ENCODE assay signal across 8 mouse cellular contexts in the genomic region with DNA sequence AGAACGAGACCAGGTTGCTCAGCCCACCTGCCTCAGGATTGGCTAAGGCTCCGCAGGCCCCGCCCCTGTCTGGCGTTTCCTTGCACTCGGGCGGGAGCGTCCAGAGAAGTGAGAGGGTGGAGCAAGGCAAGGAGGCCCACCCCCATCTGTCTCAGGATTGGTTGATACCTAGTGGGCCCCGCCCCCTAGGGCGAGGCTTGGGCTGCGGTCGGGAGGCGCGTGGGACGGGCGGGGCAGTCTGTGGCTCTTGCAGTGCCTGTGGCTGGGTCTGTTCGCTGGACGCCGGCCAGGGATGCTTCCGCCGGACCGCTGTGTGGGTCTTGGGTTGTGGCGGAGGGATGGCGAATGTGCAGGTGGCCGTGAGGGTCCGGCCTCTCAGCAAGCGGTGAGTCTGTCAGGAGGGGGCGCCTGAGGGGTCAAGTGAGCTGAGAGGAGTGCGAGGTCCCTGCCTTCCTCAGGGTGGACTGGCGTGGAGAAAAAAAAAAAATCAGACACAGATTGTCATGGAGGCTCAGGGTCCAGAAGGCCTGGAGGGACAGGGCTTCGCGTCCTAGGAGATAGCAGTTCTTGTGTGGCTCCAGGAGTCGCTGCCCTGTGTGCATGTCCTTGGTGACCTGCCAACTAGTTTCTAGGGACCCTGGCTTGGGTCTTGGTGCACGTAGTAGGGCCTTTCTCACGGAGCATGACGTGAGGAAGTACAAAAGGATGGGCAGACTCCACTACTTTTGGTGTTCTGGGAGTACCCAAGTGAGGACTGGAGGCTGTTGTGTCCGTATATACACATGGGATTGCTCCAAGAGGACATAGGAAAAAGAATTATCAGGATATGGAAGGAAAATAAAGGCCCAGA. TPM values are rescaled to one million over a fixed set of nuclear protein-coding genes. Genes with fewer than 3 reads are reported as not detected.
DNase-seq lines count a peak whose midpoint lies in the region; ATAC-seq and TF ChIP-seq lines count a peak whose summit lies in the region.

A gene (plus strand): TSS at position 236 of the 850 bp plus-strand sequence.

- H3K4me2 ChIP-seq in forebrain, embryonic 13.5 days: peak within 1 kb of the TSS; percentile 72
- peak within 1 kb of the TSS; percentile 86 for H3K4me2 ChIP-seq in liver, postnatal 0 days (ENCODE audit: low read depth, low read length)
- peak within 1 kb of the TSS; percentile 53 for H3K4me2 ChIP-seq in neural tube, embryonic 14.5 days (ENCODE audit: low read depth, low read length)

- H3K36me3 ChIP-seq in ES-Bruce4 (ENCODE audit: control insufficient read depth, insufficient read depth, low read length, poor library complexity, severe bottlenecking): no peaks in the 10 kb centered on the region; the same call in 1 of the 2 replicates
- no peaks in the 10 kb centered on the region for H3K36me3 ChIP-seq in forebrain, embryonic 13.5 days (ENCODE audit: poor library complexity, severe bottlenecking)
- H3K36me3 ChIP-seq in liver, postnatal 0 days (replicated peaks; ENCODE audit: insufficient read depth, low read length): no peaks in the 10 kb centered on the region; the same call in 1 of the 2 replicates
- no peaks in the 10 kb centered on the region for H3K36me3 ChIP-seq in neural tube, embryonic 14.5 days (ENCODE audit: control insufficient read depth, insufficient read depth, low read length)

- peak within 1 kb of the TSS; percentile 68 for H3K9ac ChIP-seq in ES-Bruce4 (ENCODE audit: low read depth, poor library complexity, severe bottlenecking)
- peak within 1 kb of the TSS; percentile 70 for H3K9ac ChIP-seq in forebrain, embryonic 13.5 days
- peak within 1 kb of the TSS; percentile 70 for H3K9ac ChIP-seq in liver, postnatal 0 days (replicated peaks)
- peak within 1 kb of the TSS; percentile 53 for H3K9ac ChIP-seq in neural tube, embryonic 14.5 days (replicated peaks; ENCODE audit: low read depth, low read length)

- H3K27ac ChIP-seq in ES-Bruce4 (ENCODE audit: insufficient read depth, low read length): no peak within 1 kb of the TSS
- peak within 1 kb of the TSS; percentile 1; the same call in 1 of the 2 replicates for H3K27ac ChIP-seq in forebrain, embryonic 13.5 days
- H3K27ac ChIP-seq in liver, postnatal 0 days (ENCODE audit: low read depth): peak within 1 kb of the TSS; percentile 48; the same call in 1 of the 2 replicates
- H3K27ac ChIP-seq in neural tube, embryonic 14.5 days (ENCODE audit: low read depth, low read length): peak within 1 kb of the TSS; percentile 77; the same call in 1 of the 2 replicates

- H3K4me1 ChIP-seq in ES-Bruce4 (ENCODE audit: control insufficient read depth, insufficient read depth, low read length): peaks cover 2% of the 10 kb centered on the region
- H3K4me1 ChIP-seq in forebrain, embryonic 13.5 days: 0 out of 2 replicates have a peak, but pooled peaks cover 3% of the 10 kb centered on the region
- H3K4me1 ChIP-seq in liver, postnatal 0 days (ENCODE audit: insufficient read depth): peaks cover 32% of the 10 kb centered on the region
- peaks cover 7% of the 10 kb centered on the region; the same call in 1 of the 2 replicates for H3K4me1 ChIP-seq in neural tube, embryonic 14.5 days (ENCODE audit: control insufficient read depth, insufficient read depth, low read length)

- H3K9me3 ChIP-seq in ES-Bruce4 (replicated peaks; ENCODE audit: control insufficient read depth, insufficient read depth, low read length, poor library complexity, severe bottlenecking): peaks cover 3% of the 10 kb centered on the region
- H3K9me3 ChIP-seq in forebrain, embryonic 13.5 days (replicated peaks): no peaks in the 10 kb centered on the region
- H3K9me3 ChIP-seq in liver, postnatal 0 days (ENCODE audit: low read length): no peaks in the 10 kb centered on the region
- H3K9me3 ChIP-seq in neural tube, embryonic 14.5 days (ENCODE audit: control insufficient read depth, low read length): no peaks in the 10 kb centered on the region

- peak; percentile 99 for DNase-seq in heart, postnatal 10 days
- DNase-seq in large intestine, adult 2 months (ENCODE audit: low read depth, low spot score): peak; percentile 94
- peak; percentile 98 for DNase-seq in liver, postnatal 0 days
- peak; percentile 98 for DNase-seq in testis, postnatal 10 days (ENCODE audit: low spot score)

- H3K27me3 ChIP-seq in ES-Bruce4 (ENCODE audit: control insufficient read depth, insufficient read depth, low read length, poor library complexity, severe bottlenecking): no peaks in the 10 kb centered on the region
- no peaks in the 10 kb centered on the region for H3K27me3 ChIP-seq in forebrain, embryonic 13.5 days
- H3K27me3 ChIP-seq in liver, postnatal 0 days (ENCODE audit: insufficient read depth, low read length): no peaks in the 10 kb centered on the region
- H3K27me3 ChIP-seq in neural tube, embryonic 14.5 days (ENCODE audit: control insufficient read depth, insufficient read depth, low read length): no peaks in the 10 kb centered on the region

- ATAC-seq in cerebellum, adult (ENCODE audit: insufficient number of reproducible peaks, low FRiP score, low TSS enrichment): peak; percentile 99
- ATAC-seq in forebrain, embryonic 13.5 days: peak; percentile 100
- peak; percentile 100 for ATAC-seq in liver, postnatal 0 days
- ATAC-seq in neural tube, embryonic 14.5 days (ENCODE audit: low read depth): peak; percentile 100

- TF ChIP-seq CTCF in ES-Bruce4 (IDR thresholded peaks at IDR 0.05; ENCODE audit: low read depth, low read length): peak; percentile 0
- peak; percentile 27 for TF ChIP-seq CTCF in liver, postnatal 0 days (IDR thresholded peaks at IDR 0.05; ENCODE audit: low read depth)

- 1% methylated on average over 36 of the region's 36 CpGs for WGBS in forebrain, embryonic 13.5 days
- WGBS in large intestine, adult 2 months: 3% methylated on average over 36 of the region's 36 CpGs
- 4% methylated on average over 36 of the region's 36 CpGs for WGBS in liver, postnatal 0 days (ENCODE audit: insufficient replicate concordance)
- 1% methylated on average over 36 of the region's 36 CpGs for WGBS in neural tube, embryonic 14.5 days

- TF ChIP-seq POLR2A in ES-Bruce4 (IDR thresholded peaks at IDR 0.05; ENCODE audit: insufficient read depth, low read length): no peak

- H3K4me3 ChIP-seq in ES-Bruce4 (ENCODE audit: low read depth, low read length): peak within 1 kb of the TSS; percentile 91
- H3K4me3 ChIP-seq in forebrain, embryonic 13.5 days: peak within 1 kb of the TSS; percentile 56
- H3K4me3 ChIP-seq in liver, postnatal 0 days (ENCODE audit: low read depth, low read length): peak within 1 kb of the TSS; percentile 60
- H3K4me3 ChIP-seq in neural tube, embryonic 14.5 days (ENCODE audit: low read depth, low read length): peak within 1 kb of the TSS; percentile 45

- intact Hi-C loops in heart, postnatal 10 days (cut with DNase I): loop anchor here (2.0 to 5.0 kb wide), 2 partner anchors 20 to 33 kb away; a partner anchor contains a TSS

- TF ChIP-seq EP300 in ES-Bruce4 (IDR thresholded peaks at IDR 0.05; ENCODE audit: insufficient read depth, low read depth, low read length): no peak
- TF ChIP-seq EP300 in liver, postnatal 0 days (IDR thresholded peaks at IDR 0.05; ENCODE audit: low read depth): no peak

RNA-seq across cellular contexts. Expression of the gene that starts here (rescaled TPM):
- 4.0 and 4.4 TPM in 2 replicates for polyA plus RNA-seq in ES-Bruce4 (2011; ENCODE audit: insufficient read depth, insufficient read length, low read depth, missing spikeins)
- 3.1 and 3.8 TPM in 2 replicates for polyA plus RNA-seq in forebrain, embryonic 13.5 days (2015; fragmentation: Nextera tagmentation; extraction: Ambion mirVana)
- total RNA-seq in heart, postnatal 10 days (2021): 10 to 100 TPM; 17.4 to 18.9 TPM
- polyA plus RNA-seq in large intestine, adult 2 months (2012; rRNA removed): 1.9 and 3.8 TPM in 2 replicates
- polyA plus RNA-seq in liver, postnatal 0 days (2015; fragmentation: Nextera tagmentation; extraction: Ambion mirVana): 1.2 and 1.3 TPM in 2 replicates
- polyA plus RNA-seq in neural tube, embryonic 14.5 days (2014; fragmentation: Nextera tagmentation; extraction: Ambion mirVana): 7.9 and 8.3 TPM in 2 replicates
